Mouse (Mus musculus): ENCODE results near the gene Cnga2. TPM values are rescaled to one million over a fixed set of nuclear protein-coding genes. Genes with fewer than 3 reads are reported as not detected.

Cnga2 gene
- polyA plus RNA-seq, 1 experiment, result 0.09 TPM

GRCm38 (mm10) chrX:72047918-72048317, 56.3 kb downstream of the Cnga2 start:
- no peaks in the 10 kb centered on the region for H3K4me1 ChIP-seq (ENCODE audit: control insufficient read depth, insufficient read depth, low read length)
- no peak for TF ChIP-seq CTCF (IDR thresholded peaks at IDR 0.05; ENCODE audit: control insufficient read depth, insufficient read depth, insufficient replicate concordance, low read depth, low read length)
- TF ChIP-seq POLR2A (IDR thresholded peaks at IDR 0.05; ENCODE audit: control insufficient read depth, low read depth, low read length), result no peak
- no peak overlapping the region for H3K4me3 ChIP-seq (ENCODE audit: control insufficient read depth, low read depth, low read length)
- H3K27ac ChIP-seq (ENCODE audit: control insufficient read depth, insufficient read depth, low read depth, low read length), result no peak overlapping the region
- H3K27me3 ChIP-seq (ENCODE audit: control insufficient read depth, insufficient read depth, low read length), result no peaks in the 10 kb centered on the region
- H3K36me3 ChIP-seq (ENCODE audit: control insufficient read depth, insufficient read depth, low read length), result no peaks in the 10 kb centered on the region

Other genes with a start within 250 kb of the Cnga2 start
- gene Vma21, start 175.9 kb upstream of the Cnga2 start, polyA plus RNA-seq (2012; rRNA removed), result 0.87 and 1.8 TPM in 2 replicates
- 62.6 and 77.5 TPM in 2 replicates for gene Gm1141, start 70.8 kb upstream of the Cnga2 start, polyA plus RNA-seq (2012; rRNA removed)
- gene Prrg3, start 29.2 kb upstream of the Cnga2 start, polyA plus RNA-seq (2012; rRNA removed), result 1.8 TPM in 2 replicates
- not detected in 2 replicates for gene Fate1, start 18.9 kb upstream of the Cnga2 start, polyA plus RNA-seq (2012; rRNA removed)
- gene Magea4, start 230.2 kb downstream of the Cnga2 start, polyA plus RNA-seq (2012; rRNA removed), result 1.2 and 1.3 TPM in 2 replicates

All from testis, adult 2 months (tissue).